Mouse (Mus musculus): ENCODE measurements around the gene Kdm4c.

DNA sequence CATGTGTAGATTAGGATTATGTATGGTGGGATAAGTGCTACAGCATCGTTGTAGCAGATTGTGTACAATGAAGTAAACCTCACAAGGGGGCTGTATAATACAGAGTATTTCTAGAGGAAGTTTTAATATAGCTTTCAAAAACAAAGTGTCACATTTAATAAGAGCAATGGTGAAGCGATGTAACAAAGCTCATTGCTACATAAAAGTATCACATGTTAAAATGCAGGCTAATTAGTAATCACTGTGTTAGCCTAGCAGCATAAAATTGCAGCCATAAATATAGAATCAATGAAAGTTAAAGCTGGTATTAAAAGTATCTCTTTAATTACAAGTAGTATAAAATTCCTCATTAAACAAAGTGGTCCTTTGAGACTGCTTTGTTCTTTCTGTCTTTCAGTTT, 150.9 kb downstream of the Kdm4c start:
- TF ChIP-seq POLR2A (IDR thresholded peaks at IDR 0.05; ENCODE audit: control insufficient read depth in 1 of 2, insufficient read depth in 1 of 2, low read depth in 1 of 2, low read length in 2 of 2, poor library complexity in 1 of 2) (no peak), CTCF (IDR thresholded peaks at IDR 0.05 in 2 of 3, conservative IDR thresholded peaks at IDR 0.05 in 1 of 3; ENCODE audit: control insufficient read depth in 1 of 3, insufficient read depth in 1 of 3, low read depth in 2 of 3, low read length in 3 of 3, poor library complexity in 1 of 3, severe bottlenecking in 1 of 3) (no peak), RCOR1 (IDR thresholded peaks at IDR 0.05; ENCODE audit: low read depth, low read length) (no peak), NELFE (IDR thresholded peaks at IDR 0.05; ENCODE audit: low read depth, low read length) (no peak)
